Mouse (Mus musculus) heart, adult 8-10 months (tissue): ENCODE measurements at regions not wholly inside any gene's neighbourhood (a gene's known extent, or its start where the extent isn't known, plus 50 kb on each side); places are given as distances from the start of the nearest gene placed in this dataset.

ENCODE experiments used
- DNase-seq: peaks from one replicate; pipeline ENCODE4 v3.0.0; 2022; ENCODE audit warnings: low spot score

DNA sequence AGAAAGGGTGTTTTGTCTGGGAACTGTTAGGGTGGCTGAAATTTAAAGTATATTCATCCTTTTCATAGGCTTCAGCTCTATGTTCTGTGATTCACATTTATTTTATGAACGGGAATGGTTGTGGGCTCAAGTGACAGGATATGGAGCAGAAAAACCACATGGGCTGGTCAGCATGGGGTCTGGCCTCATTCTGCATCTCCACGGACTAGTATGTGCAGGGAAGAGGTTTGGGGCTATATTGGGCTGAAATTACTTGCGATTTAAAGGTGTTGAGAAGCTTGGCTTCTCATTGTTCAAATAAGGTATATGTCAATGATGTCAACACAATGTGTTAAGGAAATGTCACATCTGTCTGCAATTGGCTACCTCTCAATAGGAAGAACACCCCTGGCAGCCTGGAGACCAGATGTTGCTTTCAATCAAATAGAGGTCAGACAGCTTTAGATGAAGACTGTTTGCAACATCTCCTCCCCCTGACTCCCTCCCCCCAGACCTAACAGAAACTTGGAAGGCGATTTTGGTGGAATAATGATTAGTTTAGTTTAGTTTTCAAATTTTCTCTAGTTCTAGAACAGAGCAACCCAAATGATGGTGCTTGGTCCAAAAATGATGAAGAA is 777.0 kb downstream of the Slc4a3 start:
- no peak for DNase-seq

DNA sequence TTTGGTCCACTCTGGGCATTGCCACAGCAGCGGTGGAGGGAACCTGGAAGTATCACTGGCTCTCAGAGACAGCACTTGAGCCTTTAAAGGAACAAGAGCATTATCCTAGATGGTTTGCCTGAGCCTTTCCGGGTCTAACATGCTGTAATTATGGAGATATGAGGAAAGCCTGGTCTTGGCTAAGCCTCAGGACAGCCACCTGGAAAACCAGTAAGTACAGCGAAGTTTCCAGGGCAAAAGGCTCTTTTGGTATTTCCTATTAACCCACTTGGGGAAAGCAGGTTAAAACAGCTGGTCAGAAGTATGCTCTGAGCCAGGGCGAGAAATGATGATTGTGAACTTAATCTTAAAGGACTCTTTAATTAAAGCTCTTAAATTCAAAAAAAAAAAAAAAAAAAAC is 777.5 kb downstream of the Slc4a3 start:
- peak; percentile 7 for DNase-seq

DNA sequence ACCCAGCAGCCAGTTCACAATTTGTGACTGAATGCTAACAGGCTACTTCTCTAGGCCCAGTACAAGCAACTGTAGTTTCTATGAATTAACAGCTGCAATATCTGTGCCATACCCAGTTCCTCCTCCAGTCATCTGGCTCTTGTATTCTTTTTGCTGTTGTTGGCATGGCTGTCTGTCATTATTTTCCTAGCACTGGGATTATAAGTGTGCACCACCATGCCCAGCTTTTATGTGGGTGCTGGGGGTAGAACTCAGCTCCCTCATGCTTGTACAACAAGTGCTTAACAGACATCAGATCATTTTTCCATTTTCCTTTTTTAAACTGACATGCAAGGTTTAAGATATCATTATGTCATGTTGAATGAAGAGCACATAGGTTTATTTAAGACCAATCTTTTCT is 789.9 kb downstream of the Slc4a3 start:
- no peak for DNase-seq

DNA sequence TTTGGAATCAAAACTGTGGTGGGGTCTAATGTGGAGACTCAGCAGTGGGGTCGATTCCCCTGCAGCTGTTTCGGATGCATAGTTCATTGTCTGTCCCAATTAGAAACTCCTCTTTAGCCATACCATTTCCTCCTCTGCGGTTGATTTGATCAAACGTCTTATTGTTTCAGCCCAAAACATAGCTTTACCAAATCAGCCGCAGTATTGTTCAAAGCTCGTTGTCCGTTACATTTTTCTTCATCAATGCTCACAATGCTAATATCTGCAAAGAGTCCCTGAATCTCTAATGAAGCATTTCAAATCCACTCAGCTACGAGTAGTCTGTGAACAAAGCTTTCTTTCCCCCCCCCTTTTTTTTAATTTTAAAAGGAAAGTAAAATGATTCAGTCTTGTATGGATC is 816.0 kb downstream of the Slc4a3 start:
- no peak for DNase-seq

DNA sequence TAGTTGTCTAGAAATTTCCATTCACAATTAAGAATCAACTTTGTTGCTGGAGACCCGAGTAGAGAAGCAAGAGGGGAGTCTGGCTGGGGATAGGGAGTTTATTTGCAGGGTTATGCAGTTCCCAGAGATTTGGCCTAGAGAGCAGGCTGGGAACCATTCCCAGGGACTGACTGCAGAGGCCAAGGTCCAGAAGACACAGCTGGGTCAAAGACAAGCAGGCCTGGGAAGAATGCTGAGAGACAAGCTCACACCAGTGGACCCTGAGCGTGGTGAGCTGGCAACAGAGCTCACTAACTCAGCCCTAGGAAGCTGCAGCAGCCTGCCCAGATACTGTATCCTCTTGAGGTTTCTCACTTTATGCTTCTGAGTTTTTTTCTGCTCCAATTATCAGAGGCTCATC is 827.9 kb downstream of the Slc4a3 start:
- DNase-seq: peak; percentile 70

DNA sequence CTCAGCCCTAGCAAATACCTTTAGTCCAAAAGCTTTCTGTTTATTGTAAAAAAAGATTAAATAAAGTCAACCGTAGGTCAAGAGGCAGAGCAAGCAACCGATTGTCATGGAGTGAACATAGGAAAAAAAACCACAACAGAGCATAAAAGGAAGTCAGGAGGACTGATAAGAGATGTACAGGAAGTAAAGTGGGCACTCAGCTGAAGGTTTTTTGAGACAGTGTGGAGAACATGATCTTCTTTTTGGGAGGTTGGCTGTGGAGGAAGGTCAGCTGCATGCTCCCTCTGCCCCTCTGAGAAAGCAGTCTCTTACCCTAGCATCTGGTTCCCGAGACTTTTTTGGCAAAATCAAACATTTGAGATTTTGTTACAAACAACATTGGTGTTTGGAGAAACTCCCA is 832.1 kb downstream of the Slc4a3 start:
- DNase-seq: no peak

DNA sequence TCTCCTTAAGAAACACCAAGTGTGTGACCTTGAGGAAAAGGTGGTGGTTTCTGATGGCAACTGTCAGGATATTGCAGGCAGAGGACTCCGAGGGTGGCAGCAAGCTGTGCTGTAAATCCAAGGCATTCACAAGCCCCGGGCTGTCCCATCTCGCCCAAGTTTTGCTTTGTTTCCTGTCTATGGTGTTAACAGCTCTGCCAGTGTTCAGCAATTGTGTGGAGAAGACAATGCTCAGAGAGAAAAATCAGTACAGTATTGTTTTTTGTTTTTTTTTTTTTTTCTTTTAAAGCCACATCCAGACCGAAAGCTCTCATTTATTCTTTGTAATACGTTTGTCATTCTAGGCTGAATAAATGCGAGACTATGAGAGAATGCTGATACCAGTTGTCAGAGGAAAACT is 846.5 kb downstream of the Slc4a3 start:
- no peak for DNase-seq

DNA sequence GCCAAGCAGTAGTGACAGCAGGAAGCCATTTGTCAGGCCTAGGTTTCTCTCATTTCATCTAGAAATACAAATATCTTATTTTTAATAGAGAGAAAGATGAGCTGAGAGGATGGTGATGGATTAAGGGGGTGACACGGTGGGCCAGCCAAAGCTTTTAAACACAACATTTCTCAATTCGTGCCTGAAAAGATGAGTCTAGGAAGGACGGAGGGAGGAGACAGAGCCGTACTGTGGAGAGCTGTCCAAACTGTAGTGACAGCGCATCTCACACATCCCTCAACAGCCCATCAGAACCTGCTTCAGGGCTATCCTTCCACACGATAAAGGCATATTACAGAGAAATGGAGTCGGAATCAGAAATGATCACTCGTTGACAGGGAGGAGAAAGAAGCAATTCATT is 848.0 kb downstream of the Slc4a3 start:
- no peak for DNase-seq

DNA sequence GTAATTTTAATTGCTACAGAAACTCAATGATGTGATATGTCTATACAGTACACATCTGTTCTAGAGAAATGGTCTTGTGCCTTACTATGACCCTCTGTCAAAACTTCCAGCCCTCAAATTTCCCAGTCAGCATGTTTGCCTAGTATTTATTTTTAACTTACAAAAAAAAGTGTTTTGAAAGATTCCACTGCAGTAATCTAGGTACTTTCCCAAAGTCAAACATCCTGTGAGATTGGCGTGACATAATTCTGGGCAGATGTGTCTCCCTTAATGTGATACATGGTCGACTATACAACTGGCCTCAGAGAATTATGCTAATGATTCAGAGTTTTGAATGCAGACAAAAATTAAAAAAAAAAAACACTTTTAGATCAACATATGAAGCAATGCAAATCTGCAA is 856.8 kb downstream of the Slc4a3 start:
- no peak for DNase-seq

DNA sequence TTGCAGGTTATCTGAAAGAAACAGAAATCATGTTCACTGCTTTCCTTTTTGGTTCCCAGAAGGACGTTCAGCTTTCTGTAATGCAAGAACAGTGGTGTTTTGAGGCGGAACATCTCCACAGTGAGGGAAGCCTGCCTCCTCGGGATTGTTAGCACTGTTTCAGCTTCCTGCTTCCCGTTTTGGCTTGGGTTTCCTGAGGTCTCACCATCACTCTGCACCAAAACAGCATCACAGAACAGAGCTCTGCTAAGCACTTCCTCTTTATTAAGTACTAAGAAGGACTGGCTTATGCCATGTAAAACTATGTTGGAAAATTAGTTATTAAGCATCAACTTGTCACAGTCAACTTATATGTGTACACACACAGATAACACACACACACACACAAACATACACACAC is 857.9 kb downstream of the Slc4a3 start:
- DNase-seq: no peak

DNA sequence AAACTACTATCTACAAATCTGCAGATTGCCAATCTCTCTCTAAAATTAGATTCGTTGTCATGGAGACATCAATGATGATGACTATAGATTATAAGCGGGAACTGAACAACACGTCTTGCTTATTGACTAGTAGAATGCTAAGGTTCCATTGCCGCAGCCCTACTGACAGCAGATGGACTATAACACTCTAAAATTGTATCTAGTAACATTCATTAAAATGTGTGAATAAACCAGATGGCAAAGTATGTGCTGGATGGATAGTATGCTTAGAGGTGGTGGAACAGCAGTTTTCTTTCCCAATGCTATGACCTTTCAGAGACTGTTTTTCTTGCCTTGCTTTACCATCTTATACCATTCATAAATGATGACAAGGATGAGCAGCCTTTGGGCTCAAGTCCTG is 864.7 kb downstream of the Slc4a3 start:
- no peak for DNase-seq

DNA sequence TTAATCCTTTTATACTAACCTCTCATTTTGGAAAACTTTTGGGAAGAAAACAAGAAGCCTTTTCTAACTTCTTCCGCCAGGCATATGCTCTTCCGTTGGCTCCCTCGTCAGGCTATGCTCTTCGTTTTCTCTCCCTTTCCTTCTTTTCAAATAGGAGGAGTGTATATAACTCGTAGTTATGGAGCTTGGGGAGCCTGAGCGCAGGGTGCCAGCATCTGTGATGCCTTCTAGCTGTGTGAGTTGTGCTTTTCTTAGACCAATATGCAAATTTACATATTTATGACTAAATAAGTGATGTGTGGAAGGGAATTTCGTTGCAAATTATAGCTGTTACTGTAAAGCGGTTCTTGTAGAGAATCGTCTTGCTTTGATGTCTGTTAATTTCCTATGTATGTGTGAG is 874.5 kb downstream of the Slc4a3 start:
- no peak for DNase-seq

DNA sequence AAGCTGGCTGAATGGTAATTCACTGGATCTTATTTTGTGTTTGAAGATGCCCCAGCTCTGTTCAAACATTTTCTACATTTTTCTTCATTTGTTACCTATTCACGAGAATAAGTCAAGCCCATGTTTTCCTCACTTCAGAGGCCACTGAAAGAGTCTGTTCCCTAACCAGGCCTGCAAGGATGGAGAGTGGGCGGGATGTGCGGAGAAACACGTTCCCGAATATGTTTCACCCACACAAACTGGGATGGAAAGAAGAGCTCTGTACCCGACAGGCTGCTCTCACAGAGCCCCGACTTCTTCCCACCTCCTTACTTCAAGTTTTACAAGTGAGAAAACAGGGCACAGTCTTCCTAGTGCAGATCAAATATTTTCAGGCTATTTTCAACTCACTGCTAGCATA is 881.4 kb downstream of the Slc4a3 start:
- DNase-seq: no peak

DNA sequence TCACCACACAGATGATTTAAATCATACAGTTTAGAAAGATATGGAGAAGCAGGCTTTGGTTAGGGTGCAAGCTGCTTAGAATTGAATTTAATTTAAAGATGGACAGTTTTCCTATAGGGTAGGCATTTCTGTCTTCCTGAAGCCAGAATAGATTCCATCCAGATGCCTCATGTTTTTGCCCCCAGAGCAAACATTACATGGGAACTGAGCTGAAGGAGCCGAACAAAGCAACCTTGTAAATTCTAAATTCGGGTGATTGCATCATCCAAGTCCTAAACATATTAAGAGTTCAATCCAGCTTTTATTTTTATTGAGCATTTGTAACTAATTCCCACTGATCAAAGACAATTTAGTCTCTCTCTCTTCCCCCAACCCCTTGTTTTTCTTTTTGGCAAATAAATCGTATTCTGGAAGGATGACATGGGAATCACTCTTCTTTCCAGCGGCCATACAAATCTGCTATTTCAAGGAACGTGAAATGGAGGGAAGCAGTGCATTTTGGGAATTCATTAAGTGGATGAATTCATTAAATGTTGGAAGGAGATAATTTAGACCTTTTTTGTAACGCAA is 884.1 kb downstream of the Slc4a3 start:
- DNase-seq: no peak

DNA sequence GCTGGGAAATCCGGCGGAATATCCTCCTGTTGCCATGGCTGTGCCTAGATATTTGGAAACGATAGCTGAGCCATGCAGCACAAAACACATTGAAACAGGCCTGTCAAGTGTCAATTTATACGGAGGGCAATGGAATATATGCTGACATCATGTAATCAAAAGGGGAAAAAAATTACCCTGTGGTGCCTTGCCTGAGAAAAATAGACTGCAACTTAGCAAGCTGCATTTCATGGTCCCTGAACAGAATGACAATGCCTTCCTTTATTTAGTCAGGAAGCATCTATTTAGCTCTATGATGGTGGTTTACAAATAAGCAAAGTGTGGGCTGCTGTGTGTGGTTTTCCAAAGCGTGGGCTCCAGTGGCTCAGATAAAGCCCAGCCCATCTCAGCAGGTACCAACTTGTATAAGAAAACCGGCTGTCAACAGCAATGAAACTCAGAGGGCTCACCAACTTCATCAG is 887.4 kb downstream of the Slc4a3 start:
- DNase-seq: no peak

DNA sequence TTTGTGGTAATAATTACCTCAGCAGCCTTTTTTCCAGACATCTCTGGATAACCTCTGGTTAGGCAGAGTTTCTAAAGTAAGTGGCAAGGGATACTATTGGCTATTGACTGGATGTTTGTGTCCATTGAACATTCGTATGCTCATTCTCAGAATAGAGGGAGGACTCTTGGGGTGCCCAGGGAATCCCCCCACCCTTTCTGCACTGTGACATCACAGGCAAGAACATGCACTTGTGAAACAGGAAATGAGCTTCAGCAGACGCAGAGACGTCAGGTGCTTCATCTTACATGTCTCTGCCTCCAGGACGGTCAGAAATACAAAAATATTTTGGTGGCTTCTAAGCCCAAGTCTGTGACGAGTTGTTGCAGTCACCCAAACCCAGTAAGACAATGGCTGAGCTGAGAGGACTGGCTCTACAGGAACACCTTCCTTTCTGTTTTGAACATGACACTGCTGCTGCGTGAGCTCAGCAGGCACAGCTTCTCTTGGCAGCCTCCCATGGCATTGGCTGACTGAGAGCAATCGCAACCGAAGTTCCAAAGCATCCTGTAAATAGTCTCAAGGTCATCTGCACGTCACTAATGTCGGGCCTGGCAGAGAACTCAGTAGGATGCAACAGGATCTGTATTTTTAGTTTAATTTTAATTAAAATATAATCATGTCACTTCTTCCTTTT is 904.6 kb downstream of the Slc4a3 start:
- peak; percentile 3 for DNase-seq

DNA sequence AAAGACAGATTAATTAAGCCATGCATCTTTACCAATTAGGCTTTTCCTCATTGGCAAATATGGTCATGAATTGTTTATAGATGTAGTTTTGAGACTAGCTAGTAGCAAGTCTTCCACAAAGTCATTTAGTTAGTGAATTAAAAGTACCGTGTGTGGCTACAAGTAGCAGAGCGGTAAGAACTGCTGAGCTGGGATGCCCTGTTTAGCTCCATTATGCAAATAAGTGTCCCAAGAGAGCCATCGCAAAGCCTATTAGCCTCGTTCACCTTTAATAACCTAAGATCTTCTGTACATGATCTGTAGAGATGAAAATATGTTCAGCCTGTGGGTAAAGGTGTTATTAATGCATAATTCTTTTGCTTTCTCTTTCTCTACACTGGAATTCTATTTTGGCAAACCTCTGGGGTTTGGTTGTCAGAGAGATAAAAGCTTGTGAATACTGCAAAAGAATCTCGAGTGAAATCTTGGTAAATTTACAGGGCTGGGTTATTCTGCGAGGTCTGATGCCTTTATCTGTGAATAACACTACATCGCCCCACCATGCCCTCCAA is 907.2 kb downstream of the Slc4a3 start:
- DNase-seq: no peak

DNA sequence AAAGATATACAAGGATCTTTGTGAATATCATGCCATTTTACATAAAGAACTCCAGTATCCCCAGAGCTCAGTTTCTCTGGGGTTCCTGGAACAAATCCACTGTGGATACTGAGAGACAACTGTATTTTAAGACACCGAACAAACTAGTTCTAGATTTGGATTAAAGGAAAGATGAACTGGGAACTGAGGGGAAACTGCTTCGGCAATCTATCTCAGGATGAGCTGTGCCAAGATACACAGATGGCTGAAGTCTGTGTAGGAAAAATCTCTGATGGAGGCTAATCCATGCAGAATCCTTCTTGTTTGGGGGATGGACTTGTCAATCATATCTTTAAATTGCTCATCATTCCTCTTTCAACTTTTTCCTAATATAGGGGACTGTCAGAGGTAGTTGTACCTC is 920.5 kb downstream of the Slc4a3 start:
- DNase-seq: no peak

DNA sequence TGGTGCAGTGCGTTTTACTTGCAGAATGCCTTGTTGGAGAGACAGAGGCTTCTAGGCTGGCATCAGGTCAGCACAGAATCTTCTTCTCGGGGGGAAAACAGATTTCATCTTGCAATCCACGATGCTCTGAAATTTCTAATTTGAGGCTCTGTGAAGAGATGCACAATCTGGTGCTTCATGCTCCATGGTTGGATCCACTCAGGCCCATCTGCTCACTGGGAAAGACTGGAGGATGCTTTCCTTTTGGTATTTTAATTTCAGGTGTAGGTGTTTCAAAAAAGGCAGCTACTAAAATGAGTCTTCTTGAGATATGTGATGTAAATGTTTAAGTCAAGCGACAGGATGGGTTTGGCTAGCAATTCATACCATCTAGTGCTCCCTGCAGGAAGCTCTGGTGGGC is 938.1 kb downstream of the Slc4a3 start:
- no peak for DNase-seq

DNA sequence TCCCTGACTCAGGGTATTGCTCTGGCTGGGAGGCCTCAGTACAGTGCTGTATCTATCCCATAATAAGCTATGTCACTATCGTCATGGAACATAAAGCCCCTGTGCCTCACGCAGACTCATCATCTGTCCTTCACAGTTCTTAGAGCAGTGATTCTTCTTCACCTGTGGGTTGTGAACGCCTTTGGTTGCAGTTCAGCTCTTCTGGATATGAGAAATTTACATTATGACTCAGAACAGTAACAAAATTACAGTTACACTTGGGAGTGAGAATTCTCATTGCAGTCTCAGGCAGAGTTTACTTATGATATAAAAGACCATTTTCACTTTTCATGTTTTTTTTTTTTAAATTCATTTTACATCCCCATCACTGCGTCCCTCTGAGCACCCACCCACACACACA is 941.4 kb downstream of the Slc4a3 start:
- no peak for DNase-seq

DNA sequence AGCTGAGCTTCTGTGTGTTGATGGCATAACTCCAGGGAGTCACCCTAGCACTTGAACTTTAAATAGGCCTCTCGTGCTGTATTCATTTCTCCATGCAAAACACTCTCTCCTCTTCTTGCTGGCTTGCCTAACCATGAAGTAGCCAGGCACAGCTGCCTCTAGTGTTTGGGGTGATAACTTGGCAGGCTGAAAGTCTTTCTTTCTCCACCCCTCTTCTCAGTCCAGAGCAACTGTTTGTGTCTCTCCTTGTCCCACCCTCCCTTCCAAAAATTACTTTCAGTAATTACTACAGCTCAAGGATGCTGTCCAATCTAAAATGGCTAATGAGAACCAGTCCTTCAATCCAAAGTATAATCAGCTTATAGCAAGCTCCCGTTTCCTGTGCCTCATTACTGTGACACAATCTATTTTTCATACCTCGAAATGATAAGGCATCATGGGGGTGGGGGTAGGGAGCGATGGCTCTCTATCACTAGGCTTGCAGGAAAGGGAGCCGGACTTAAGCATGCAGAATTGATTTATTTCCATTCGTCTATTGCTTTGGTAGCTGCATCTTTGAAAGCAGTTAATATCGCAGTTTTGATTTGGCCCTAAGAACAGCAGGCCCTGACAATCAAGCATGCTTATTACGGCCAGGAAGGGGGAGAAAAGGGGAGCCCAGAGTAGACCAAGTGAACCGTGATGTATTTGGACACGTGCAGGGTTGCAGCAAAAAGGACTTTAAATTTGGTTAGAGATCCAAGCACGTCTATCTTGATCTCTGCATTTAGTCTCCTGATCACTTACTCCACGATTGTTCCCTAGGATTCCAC is 943.8 kb downstream of the Slc4a3 start:
- peak; percentile 4 for DNase-seq

DNA sequence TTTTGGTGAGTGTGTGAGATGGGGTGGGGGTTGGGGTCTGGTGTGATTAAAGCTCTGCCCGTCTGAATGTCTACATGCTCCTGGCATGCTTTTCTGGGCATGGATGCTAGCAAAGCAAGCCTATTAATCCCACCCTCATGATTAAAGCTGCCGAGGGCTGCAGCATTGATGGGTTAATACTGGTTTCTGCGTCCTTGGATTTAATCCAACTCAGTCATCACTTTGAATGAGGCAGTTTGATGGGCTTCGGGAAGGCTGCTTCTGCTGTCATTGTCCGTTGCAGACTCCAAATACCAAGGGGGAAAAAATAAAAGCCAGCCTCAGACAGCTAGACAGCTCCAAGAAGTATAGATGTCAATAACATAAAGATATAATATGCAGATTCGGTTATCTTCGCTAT is 944.7 kb downstream of the Slc4a3 start:
- DNase-seq: no peak
